Mouse (Mus musculus) forebrain, postnatal 0 days (tissue): Measurements from ENCODE around the gene Ttc7. TPM values are rescaled to one million over a fixed set of nuclear protein-coding genes. Genes with fewer than 3 reads are reported as not detected.

Experiments
- ATAC-seq: fragments of 200-750 bp; cut with Nextera tagmentation; 2 replicates; pipeline ENCODE4 v1.8.0; 2017; ENCODE audit warnings: mild to moderate bottlenecking, moderate library complexity
- DNase-seq: peaks from one replicate; pipeline ENCODE4 v3.0.0-alpha.2; 2015
- H3K27ac ChIP-seq: fragments of 300-500 bp; sonication (generic); 2 replicates; pipeline ENCODE4 v1.5.1; 2014; ENCODE audit warnings: low read depth, mild to moderate bottlenecking, antibody characterized with exemption, low read length, moderate library complexity, mixed read lengths
- H3K27me3 ChIP-seq: fragments of 300-500 bp; sonication (generic); 2 replicates; pipeline ENCODE4 v1.6.1; 2014; ENCODE audit warnings: mild to moderate bottlenecking, low read length, mixed read lengths; ENCODE audit not compliant: insufficient read depth
- H3K36me3 ChIP-seq: fragments of 300-500 bp; sonication (generic); 2 replicates; pipeline ENCODE4 v1.6.1; 2014; ENCODE audit warnings: mild to moderate bottlenecking, moderate library complexity; ENCODE audit not compliant: insufficient read depth
- H3K4me1 ChIP-seq: fragments of 300-500 bp; sonication (generic); 2 replicates; pipeline ENCODE4 v1.6.1; 2014; ENCODE audit warnings: antibody characterized with exemption; ENCODE audit not compliant: insufficient read depth
- H3K4me2 ChIP-seq: fragments of 300-500 bp; sonication (generic); 2 replicates; pipeline ENCODE4 v1.6.1; 2014; ENCODE audit warnings: low read depth, mild to moderate bottlenecking, moderate library complexity
- H3K4me3 ChIP-seq: fragments of 300-500 bp; sonication (generic); 2 replicates; pipeline ENCODE4 v1.5.1; 2014; ENCODE audit warnings: low read depth, low read length, mixed read lengths
- H3K9ac ChIP-seq: fragments of 300-500 bp; sonication (generic); 2 replicates; pipeline ENCODE4 v1.6.1; 2014; ENCODE audit warnings: mild to moderate bottlenecking
- H3K9me3 ChIP-seq: fragments of 300-500 bp; sonication (generic); 2 replicates; pipeline ENCODE4 v1.6.1; 2016; ENCODE audit warnings: low read length
- CTCF ChIP-seq: sonication (generic); IDR thresholded peaks from 2 replicates; pipeline ENCODE4 v1.5.1; 2016; ENCODE audit warnings: antibody characterized with exemption, control low read depth, low read depth
- WGBS: fragments of 180-500 bp; shearing (Covaris S2); extraction: QIAGEN DNeasy Blood & Tissue Kit; methylation state at CpG from one replicate; pipeline ENCODE4 v1.1.7; 2014; 5-methylcytosine and 5-hydroxymethylcytosine counted together
- polyA plus RNA-seq: library from polyadenylated mRNA; unstranded; fragments of >200 nt; fragmentation: Nextera tagmentation; extraction: Ambion mirVana; gene quantifications from 2 replicates; pipeline ENCODE4 v1.2.1, GENCODE M21; 2015
- total RNA-seq: library from RNA; depleted of rRNA; stranded (reverse); fragments of >200 nt; gene quantifications from 2 replicates; pipeline ENCODE4 v1.2.3, GENCODE M21; 2014; rRNA removed

Ttc7 gene
- 6.1 and 6.4 TPM in 2 replicates for total RNA-seq
- polyA plus RNA-seq: 7.0 and 7.5 TPM in 2 replicates

DNA sequence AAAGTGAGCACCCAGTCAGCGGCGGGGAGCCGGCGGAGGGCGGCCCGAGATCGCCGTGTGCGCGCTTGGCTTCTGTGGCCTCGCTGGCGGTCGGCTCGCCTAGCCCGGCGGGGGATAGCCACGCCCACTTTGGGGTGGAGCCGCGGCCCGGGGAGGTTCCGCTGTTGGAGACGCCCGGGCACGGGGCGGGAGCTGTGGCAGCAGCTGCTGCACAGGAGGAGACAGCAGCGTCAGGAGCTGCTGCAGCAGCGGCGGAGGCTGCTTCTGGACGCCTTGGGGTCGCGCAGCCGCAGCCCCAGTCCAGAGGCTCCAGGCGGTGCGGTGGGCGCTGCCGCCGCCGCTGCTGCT is at the start of gene Ttc7:
Gene Ttc7, plus strand, starts transcription at position 181 of the 348 bp plus-strand sequence.
- Histone ChIP-seq H3K36me3 (no peaks in the 10 kb centered on the region), H3K4me3 (peak within 1 kb of the TSS; percentile 67), H3K9me3 (no peaks in the 10 kb centered on the region), H3K4me2 (peak within 1 kb of the TSS; percentile 93), H3K9ac (peak within 1 kb of the TSS; percentile 72), H3K27me3 (peaks cover 10% of the 10 kb centered on the region; the same call in 1 of the 2 replicates), H3K4me1 (0 out of 2 replicates have a peak, but pooled peaks cover 6% of the 10 kb centered on the region), H3K27ac (peak within 1 kb of the TSS; percentile 59)
- peak; percentile 94 for ATAC-seq
- DNase-seq: peak; percentile 90
- WGBS: under 1% methylated on average over 32 of the region's 38 CpGs
- TF ChIP-seq CTCF: no peak

DNA sequence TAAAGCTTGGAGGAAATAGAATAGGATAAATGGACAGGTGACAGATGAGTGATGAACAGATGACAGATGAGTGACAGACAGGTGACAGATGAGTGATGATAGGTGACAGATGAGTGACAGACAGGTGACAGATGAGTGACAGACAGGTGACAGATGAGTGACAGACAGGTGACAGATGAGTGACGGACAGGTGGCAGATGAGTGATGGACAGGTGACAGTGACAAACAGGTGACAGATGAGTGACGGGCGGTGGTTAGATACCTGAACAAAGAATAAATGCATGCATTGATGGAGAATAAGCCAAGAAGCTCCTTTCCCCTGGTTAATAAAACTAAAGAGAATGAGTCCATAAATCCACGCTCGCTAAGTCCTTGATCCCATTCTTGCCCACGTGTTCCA is 47.7 kb upstream of the Ttc7 start:
- H3K36me3 ChIP-seq: no peaks in the 10 kb centered on the region
- H3K4me2 ChIP-seq: no peak overlapping the region
- no peak overlapping the region for H3K27ac ChIP-seq
- no peaks in the 10 kb centered on the region for H3K27me3 ChIP-seq
- H3K9me3 ChIP-seq: no peaks in the 10 kb centered on the region
- DNase-seq (no peak), ATAC-seq (no peak)
- no peak for TF ChIP-seq CTCF
- WGBS: 91% methylated on average over 6 of the region's 6 CpGs
- H3K9ac ChIP-seq: no peak overlapping the region
- no peaks in the 10 kb centered on the region for H3K4me1 ChIP-seq
- H3K4me3 ChIP-seq: no peak overlapping the region

GRCm38 (mm10) chr17:87236725-87237650 is 45.7 kb upstream of the Ttc7 start:
- WGBS: 55% methylated on average over 18 of the region's 18 CpGs
- Histone ChIP-seq H3K9ac (no peak overlapping the region), H3K4me3 (no peak overlapping the region), H3K9me3 (0 out of 2 replicates have a peak, but pooled peaks cover 3% of the 10 kb centered on the region), H3K27ac (no peak overlapping the region), H3K36me3 (no peaks in the 10 kb centered on the region), H3K4me1 (no peaks in the 10 kb centered on the region), H3K4me2 (no peak overlapping the region), H3K27me3 (no peaks in the 10 kb centered on the region)
- DNase-seq (peak; percentile 23), ATAC-seq (peak; percentile 68)
- TF ChIP-seq CTCF: no peak

GRCm38 (mm10) chr17:87237826-87238225 is 44.9 kb upstream of the Ttc7 start:
- H3K36me3 ChIP-seq: no peaks in the 10 kb centered on the region
- no peak for ATAC-seq

GRCm38 (mm10) chr17:87246103-87246502 is 36.6 kb upstream of the Ttc7 start:
- DNase-seq (no peak), ATAC-seq (no peak)
- Histone ChIP-seq H3K4me1 (no peaks in the 10 kb centered on the region), H3K36me3 (no peaks in the 10 kb centered on the region), H3K4me3 (no peak overlapping the region), H3K4me2 (no peak overlapping the region), H3K9ac (no peak overlapping the region), H3K9me3 (0 out of 2 replicates have a peak, but pooled peaks cover 3% of the 10 kb centered on the region), H3K27ac (no peak overlapping the region), H3K27me3 (no peaks in the 10 kb centered on the region)
- no peak for TF ChIP-seq CTCF
- WGBS: 80% methylated on average over 9 of the region's 9 CpGs

More at GRCm38 (mm10) chr17:87237826-87238225, 44.9 kb upstream of the Ttc7 start:
- H3K4me2 ChIP-seq: no peak overlapping the region
- no peak overlapping the region for H3K4me3 ChIP-seq
- H3K9ac ChIP-seq: no peak overlapping the region
- no peak for DNase-seq
- TF ChIP-seq CTCF: no peak
- H3K9me3 ChIP-seq: 0 out of 2 replicates have a peak, but pooled peaks cover 3% of the 10 kb centered on the region
- H3K27ac ChIP-seq: no peak overlapping the region
- no peaks in the 10 kb centered on the region for H3K27me3 ChIP-seq
- H3K4me1 ChIP-seq: no peaks in the 10 kb centered on the region
- WGBS: 80% methylated on average over 11 of the region's 11 CpGs

DNA sequence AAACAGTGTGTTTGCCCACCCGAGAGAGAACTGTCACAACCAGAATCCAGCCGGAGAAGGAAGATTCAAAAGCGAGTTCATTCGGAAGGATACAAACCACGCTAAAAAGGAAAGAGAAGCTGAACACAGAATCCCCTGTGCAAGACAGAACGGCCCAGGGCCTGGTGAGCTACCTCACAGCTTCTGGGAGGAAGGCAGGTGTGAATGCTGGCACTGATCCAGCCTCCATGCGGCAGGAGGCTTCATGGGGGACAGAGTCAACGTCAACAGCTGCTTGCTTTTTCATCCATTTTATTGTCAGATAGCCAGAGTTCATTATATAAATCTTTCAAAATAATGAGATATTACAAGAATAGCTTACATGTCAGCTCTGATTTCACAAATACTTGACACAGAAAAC is 28.3 kb upstream of the Ttc7 start:
- Histone ChIP-seq H3K4me3 (no peak overlapping the region), H3K36me3 (peaks cover 45% of the 10 kb centered on the region), H3K27me3 (no peaks in the 10 kb centered on the region), H3K9me3 (no peaks in the 10 kb centered on the region), H3K27ac (no peak overlapping the region), H3K9ac (no peak overlapping the region), H3K4me1 (no peaks in the 10 kb centered on the region), H3K4me2 (no peak overlapping the region)
- DNase-seq (no peak), ATAC-seq (no peak)
- no peak for TF ChIP-seq CTCF
- 75% methylated on average over 8 of the region's 8 CpGs for WGBS

- 92% methylated on average over 16 of the region's 16 CpGs for WGBS
- H3K36me3 ChIP-seq: peaks cover 51% of the 10 kb centered on the region
- no peak overlapping the region for H3K27ac ChIP-seq
- no peaks in the 10 kb centered on the region for H3K4me1 ChIP-seq
- H3K9ac ChIP-seq: no peak overlapping the region
- H3K4me2 ChIP-seq: no peak overlapping the region
- no peak for TF ChIP-seq CTCF
- no peaks in the 10 kb centered on the region for H3K9me3 ChIP-seq
- ATAC-seq: no peak
- H3K4me3 ChIP-seq: no peak overlapping the region
- no peak for DNase-seq
- no peaks in the 10 kb centered on the region for H3K27me3 ChIP-seq
These were observed 27.0 kb upstream of the Ttc7 start for GRCm38 (mm10) chr17:87255672-87256071.
